Mouse (Mus musculus): ENCODE measurements around the gene Krtcap3.

GRCm38 (mm10) chr5:31294964-31295605 lies 43.6 kb downstream of the Krtcap3 start:
- no peak for TF ChIP-seq CTCF (IDR thresholded peaks at IDR 0.05; ENCODE audit: low read depth, low read length)
- no peak for TF ChIP-seq POLR2A (IDR thresholded peaks at IDR 0.05; ENCODE audit: borderline replicate concordance, low read depth, low read length)
